Mouse (Mus musculus): ENCODE measurements around the gene Trim62.

Trim62 gene

DNA sequence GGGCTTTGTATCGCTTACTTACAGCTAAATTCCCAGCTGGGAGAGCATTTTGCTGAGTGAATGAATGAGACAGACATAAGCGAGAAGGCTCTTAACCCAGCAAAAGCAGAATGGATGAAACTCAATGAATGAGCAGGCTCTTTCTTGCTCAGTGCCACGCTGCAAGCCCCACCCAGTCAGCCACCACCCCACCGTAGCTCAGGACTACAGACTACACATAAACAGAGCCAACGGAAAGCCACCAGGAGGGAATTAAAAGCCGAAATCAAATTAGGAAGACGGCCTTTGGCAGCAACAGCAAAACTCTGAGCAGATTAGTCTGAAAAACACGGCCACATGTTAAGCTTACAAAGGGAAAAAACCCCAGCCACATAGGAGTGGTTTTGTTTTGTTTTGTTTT lies 75.5 kb downstream of the Trim62 start:
- no peak for DNase-seq (ENCODE audit: low spot score in 2 of 2)

DNA sequence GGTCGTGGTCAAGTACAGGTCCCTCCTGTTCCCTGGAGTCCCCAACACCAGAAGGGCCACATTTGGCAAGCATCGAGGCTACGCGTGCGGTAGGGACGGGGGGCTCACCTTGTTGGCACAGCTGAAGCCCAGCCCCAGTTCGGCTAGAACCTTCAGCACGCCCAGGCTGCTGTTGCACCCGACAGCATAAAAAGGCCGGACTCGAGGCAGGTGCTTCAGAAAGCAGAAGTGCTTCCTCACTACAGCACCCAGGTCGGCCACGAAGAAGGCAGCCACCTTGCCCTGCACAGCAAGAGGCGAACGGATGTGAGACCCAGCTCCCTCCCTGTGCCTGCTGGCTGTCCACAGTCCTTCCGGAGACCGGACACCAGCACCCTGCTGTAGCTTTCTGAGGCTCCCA lies 76.3 kb downstream of the Trim62 start:
- no peak for DNase-seq (ENCODE audit: low spot score in 2 of 2)
